Mouse (Mus musculus): Measurements from ENCODE around the gene Hoxb6.

DNA sequence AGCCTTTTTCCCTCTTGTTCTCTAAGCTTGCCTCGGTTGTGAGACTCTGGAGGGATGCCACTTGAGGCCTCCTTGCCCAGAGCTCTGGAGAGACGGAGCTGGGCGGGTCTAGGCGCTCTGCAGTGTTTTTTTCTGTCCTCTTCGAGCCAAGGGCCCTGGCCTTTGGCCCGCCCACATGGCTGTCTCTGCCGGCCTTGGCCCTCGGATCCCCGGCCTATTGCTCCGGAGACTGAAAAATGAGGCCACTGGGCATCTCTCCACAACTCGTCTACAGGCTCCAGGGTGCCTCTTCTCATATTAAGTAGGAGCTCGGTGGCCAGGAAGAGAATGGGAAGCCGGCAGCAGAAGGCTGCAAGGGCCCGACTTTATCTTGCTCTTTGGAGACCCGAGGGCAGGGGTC lies 9.6 kb downstream of the Hoxb6 start:
- TF ChIP-seq HCFC1 (IDR thresholded peaks at IDR 0.05; ENCODE audit: borderline replicate concordance, insufficient read depth, low read length) (no peak), MAFK (IDR thresholded peaks at IDR 0.05; ENCODE audit: insufficient read depth, low read depth, low read length) (no peak), ZC3H11A (IDR thresholded peaks at IDR 0.05; ENCODE audit: borderline replicate concordance, low read depth, low read length) (no peak), CHD2 (IDR thresholded peaks at IDR 0.05; ENCODE audit: low read depth, low read length) (no peak)
